Mouse (Mus musculus): ENCODE measurements at regions not wholly inside any gene's neighbourhood (a gene's known extent, or its start where the extent isn't known, plus 50 kb on each side); places are given as distances from the start of the nearest gene placed in this dataset.

DNA sequence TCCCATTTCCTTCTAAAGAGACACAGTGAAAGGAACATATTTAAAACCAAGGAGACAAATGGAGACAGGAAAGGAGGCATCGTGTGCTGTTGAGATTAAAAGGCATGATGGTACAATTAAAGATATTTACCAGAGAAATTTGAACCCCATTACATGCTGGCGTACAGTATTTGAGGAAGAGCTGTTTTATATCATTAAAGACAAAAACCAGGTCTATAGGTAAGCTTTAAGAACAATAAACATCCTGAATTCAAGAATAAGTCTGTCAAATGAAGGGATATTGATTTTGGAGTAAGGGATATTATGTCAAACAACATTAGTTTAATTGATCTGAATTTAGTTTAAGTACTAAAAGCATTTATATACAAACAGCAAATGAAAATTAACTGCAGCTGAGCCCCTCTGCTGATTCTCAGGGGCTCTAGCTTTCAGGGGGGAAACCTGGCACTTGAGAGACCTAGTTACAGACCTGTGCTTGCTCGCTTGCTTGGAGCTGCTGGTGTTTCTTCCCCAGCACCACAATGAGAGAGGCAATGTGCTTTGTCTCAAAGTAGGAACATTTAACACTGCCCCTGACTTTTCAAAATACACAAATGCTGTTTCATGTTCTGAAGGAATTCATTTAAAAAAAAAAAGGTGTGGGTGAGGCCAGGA lies 189.8 kb upstream of the Nt5c1b start:
- no peak for TF ChIP-seq POLR2A (IDR thresholded peaks at IDR 0.05; ENCODE audit: low read depth, low read length)
- TF ChIP-seq CTCF (conservative IDR thresholded peaks at IDR 0.05; ENCODE audit: insufficient read depth, insufficient read length, low read depth, low read length), result no peak
